Mouse (Mus musculus): ENCODE data around the gene Medag.
A peak's percentile ranks its signal among the peaks of the same experiment; 100 is the strongest.

The Medag gene

GRCm38 (mm10) chr5:149428810-149429255, 17.3 kb downstream of the Medag start:
- DNase-seq (ENCODE audit: low read depth, low spot score): no peak

GRCm38 (mm10) chr5:149429541-149429940, 18.0 kb downstream of the Medag start:
- no peak for DNase-seq (ENCODE audit: low read depth, low spot score)

- no peak for DNase-seq (ENCODE audit: low read depth, low spot score)
Observed at GRCm38 (mm10) chr5:149430943-149431342, 19.4 kb downstream of the Medag start.

GRCm38 (mm10) chr5:149433618-149434017, 22.1 kb downstream of the Medag start:
- no peak for DNase-seq (ENCODE audit: low read depth, low spot score)

GRCm38 (mm10) chr5:149434141-149434690, 22.7 kb downstream of the Medag start:
- DNase-seq (ENCODE audit: low read depth, low spot score): no peak

- DNase-seq (ENCODE audit: low read depth, low spot score): no peak
Observed at GRCm38 (mm10) chr5:149436541-149436940, 25.0 kb downstream of the Medag start.

GRCm38 (mm10) chr5:149437150-149437549, 25.6 kb downstream of the Medag start:
- DNase-seq (ENCODE audit: low read depth, low spot score): no peak

- DNase-seq (ENCODE audit: low read depth, low spot score): peak; percentile 81
Observed at GRCm38 (mm10) chr5:149439531-149440179, 28.1 kb downstream of the Medag start, which contains the start of gene Tex26. Gene Tex26, plus strand, starts transcription at chr5:149439660.

GRCm38 (mm10) chr5:149440180-149440573, 28.6 kb downstream of the Medag start:
- DNase-seq (ENCODE audit: low read depth, low spot score): peak; percentile 44

- DNase-seq (ENCODE audit: low read depth, low spot score): no peak
Observed at GRCm38 (mm10) chr5:149441646-149442276, 30.2 kb downstream of the Medag start.

GRCm38 (mm10) chr5:149442277-149442660, 30.7 kb downstream of the Medag start:
- DNase-seq (ENCODE audit: low read depth, low spot score): no peak

- no peak for DNase-seq (ENCODE audit: low read depth, low spot score)
Observed at GRCm38 (mm10) chr5:149444451-149444850, 32.9 kb downstream of the Medag start.

GRCm38 (mm10) chr5:149446495-149446894, 34.9 kb downstream of the Medag start:
- DNase-seq (ENCODE audit: low read depth, low spot score): no peak

GRCm38 (mm10) chr5:149447733-149448132, 36.2 kb downstream of the Medag start:
- DNase-seq (ENCODE audit: low read depth, low spot score): no peak

GRCm38 (mm10) chr5:149449406-149449805, 37.9 kb downstream of the Medag start:
- DNase-seq (ENCODE audit: low read depth, low spot score): no peak

- DNase-seq (ENCODE audit: low read depth, low spot score): no peak
Observed at GRCm38 (mm10) chr5:149451209-149451681, 39.7 kb downstream of the Medag start.

GRCm38 (mm10) chr5:149454281-149454680, 42.7 kb downstream of the Medag start:
- DNase-seq (ENCODE audit: low read depth, low spot score): peak; percentile 44

- no peak for DNase-seq (ENCODE audit: low read depth, low spot score)
Observed at GRCm38 (mm10) chr5:149456544-149456943, 45.0 kb downstream of the Medag start.

GRCm38 (mm10) chr5:149462071-149462470, 50.5 kb downstream of the Medag start:
- DNase-seq (ENCODE audit: low read depth, low spot score): no peak

- no peak for DNase-seq (ENCODE audit: low read depth, low spot score)
Observed at GRCm38 (mm10) chr5:149465305-149465704, 53.8 kb downstream of the Medag start.

GRCm38 (mm10) chr5:149474142-149474541, 62.6 kb downstream of the Medag start:
- no peak for DNase-seq (ENCODE audit: low read depth, low spot score)

GRCm38 (mm10) chr5:149474701-149475468, 63.3 kb downstream of the Medag start:
- no peak for DNase-seq (ENCODE audit: low read depth, low spot score)

Measured in forelimb bud, embryonic 11.5 days (tissue).